Mouse (Mus musculus) hindbrain, embryonic 15.5 days (tissue): ENCODE results near the gene Mtm1. TPM values are rescaled to one million over a fixed set of nuclear protein-coding genes. Genes with fewer than 3 reads are reported as not detected.

Experiments
- ATAC-seq: fragments of 200-750 bp; cut with Nextera tagmentation; 2 replicates; pipeline ENCODE4 v1.8.0; 2017; ENCODE audit warnings: low read depth, moderate number of reproducible peaks, moderate TSS enrichment; ENCODE audit not compliant: low FRiP score
- H3K27ac ChIP-seq: fragments of 300-500 bp; sonication (generic); replicated peaks from 2 replicates; pipeline ENCODE4 v1.5.1; 2015; ENCODE audit warnings: mild to moderate bottlenecking, inconsistent platforms
- H3K27me3 ChIP-seq: fragments of 300-500 bp; sonication (generic); 2 replicates; pipeline ENCODE4 v1.6.1; 2015; ENCODE audit warnings: control low read depth, inconsistent platforms
- H3K36me3 ChIP-seq: fragments of 300-500 bp; sonication (generic); 2 replicates; pipeline ENCODE4 v1.6.1; 2015; ENCODE audit warnings: control low read depth, inconsistent platforms
- H3K4me1 ChIP-seq: fragments of 300-500 bp; sonication (generic); replicated peaks from 2 replicates; pipeline ENCODE4 v1.6.1; 2015; ENCODE audit warnings: control low read depth, inconsistent platforms
- H3K4me2 ChIP-seq: fragments of 300-500 bp; sonication (generic); 2 replicates; pipeline ENCODE4 v1.6.1; 2015; ENCODE audit warnings: moderate library complexity, mild to moderate bottlenecking, inconsistent platforms
- H3K4me3 ChIP-seq: fragments of 300-500 bp; sonication (generic); 2 replicates; pipeline ENCODE4 v1.5.1; 2015; ENCODE audit warnings: mild to moderate bottlenecking, inconsistent platforms
- H3K9ac ChIP-seq: fragments of 300-500 bp; sonication (generic); 2 replicates; pipeline ENCODE4 v1.6.1; 2015; ENCODE audit warnings: inconsistent platforms
- H3K9me3 ChIP-seq: fragments of 300-500 bp; sonication (generic); 2 replicates; pipeline ENCODE4 v1.6.1; 2016; ENCODE audit warnings: control low read depth, inconsistent platforms
- WGBS: fragments of 180-500 bp; shearing (Covaris S2); methylation state at CpG from one replicate; pipeline ENCODE4 v1.1.7; 2015; 5-methylcytosine and 5-hydroxymethylcytosine counted together
- polyA plus RNA-seq: library from polyadenylated mRNA; unstranded; fragments of >200 nt; fragmentation: Nextera tagmentation; extraction: Ambion mirVana; gene quantifications from 2 replicates; pipeline ENCODE4 v1.2.1, GENCODE M21; 2015

The Mtm1 gene
- polyA plus RNA-seq, result 4.4 and 4.8 TPM in 2 replicates

- Histone ChIP-seq H3K9me3 (no peaks in the 10 kb centered on the region), H3K9ac (no peak within 1 kb of the TSS), H3K27me3 (no peaks in the 10 kb centered on the region), H3K4me2 (no peak within 1 kb of the TSS), H3K4me3 (no peak within 1 kb of the TSS), H3K4me1 (no peaks in the 10 kb centered on the region), H3K27ac (no peak within 1 kb of the TSS), H3K36me3 (no peaks in the 10 kb centered on the region)
- no peak for ATAC-seq
- WGBS, result 40% methylated on average over 1 of the region's 1 CpGs
Measured at GRCm38 (mm10) chrX:71210467-71210866, at the start of gene Mtm1. Gene Mtm1 (plus strand): TSS chrX:71210767.

DNA sequence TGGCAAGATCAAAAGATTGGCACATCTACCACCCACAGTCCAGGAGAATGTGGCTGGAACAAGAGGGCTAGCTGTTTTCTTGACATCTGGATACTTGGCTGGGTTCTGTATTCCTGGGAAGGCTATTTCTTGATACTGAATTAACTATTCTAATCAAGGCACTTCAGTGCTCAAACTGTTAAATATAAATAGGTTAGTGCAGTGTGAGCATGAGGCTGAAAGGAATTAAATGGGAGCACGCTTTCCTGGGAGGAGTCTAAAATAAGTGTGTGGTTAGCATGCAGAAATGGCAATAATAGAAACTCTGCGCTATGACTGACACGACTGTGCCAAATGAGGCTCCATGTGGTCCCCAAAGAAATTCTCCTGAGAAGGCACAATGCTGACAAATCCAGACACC is 29.0 kb upstream of the Mtm1 start:
- Histone ChIP-seq H3K4me3 (no peak overlapping the region), H3K27ac (no peak overlapping the region)

GRCm38 (mm10) chrX:71183671-71184070 is 26.9 kb upstream of the Mtm1 start:
- no peak overlapping the region for H3K27ac ChIP-seq
- no peak overlapping the region for H3K4me3 ChIP-seq
- no peaks in the 10 kb centered on the region for H3K27me3 ChIP-seq

More for the DNA sequence above, 29.0 kb upstream of the Mtm1 start:
- H3K9me3 ChIP-seq, result no peaks in the 10 kb centered on the region
- H3K4me2 ChIP-seq, result no peak overlapping the region
- H3K36me3 ChIP-seq, result no peaks in the 10 kb centered on the region
- H3K9ac ChIP-seq, result no peak overlapping the region
- 83% methylated on average over 3 of the region's 3 CpGs for WGBS
- no peaks in the 10 kb centered on the region for H3K27me3 ChIP-seq
- H3K4me1 ChIP-seq, result no peaks in the 10 kb centered on the region
- ATAC-seq, result no peak

GRCm38 (mm10) chrX:71186396-71186795 is 24.2 kb upstream of the Mtm1 start:
- H3K4me1 ChIP-seq, result no peaks in the 10 kb centered on the region
- H3K27ac ChIP-seq, result no peak overlapping the region
- H3K36me3 ChIP-seq, result no peaks in the 10 kb centered on the region
- 73% methylated on average over 1 of the region's 1 CpGs for WGBS
- ATAC-seq, result no peak
- H3K9ac ChIP-seq, result no peak overlapping the region
- no peak overlapping the region for H3K4me2 ChIP-seq
- H3K27me3 ChIP-seq, result no peaks in the 10 kb centered on the region
- no peak overlapping the region for H3K4me3 ChIP-seq
- no peaks in the 10 kb centered on the region for H3K9me3 ChIP-seq

More at GRCm38 (mm10) chrX:71183671-71184070, 26.9 kb upstream of the Mtm1 start:
- ATAC-seq, result no peak
- Histone ChIP-seq H3K9me3 (no peaks in the 10 kb centered on the region), H3K4me2 (no peak overlapping the region), H3K36me3 (no peaks in the 10 kb centered on the region), H3K4me1 (no peaks in the 10 kb centered on the region), H3K9ac (no peak overlapping the region)
- WGBS, result 81% methylated on average over 4 of the region's 4 CpGs

- Histone ChIP-seq H3K4me1 (no peaks in the 10 kb centered on the region), H3K9me3 (no peaks in the 10 kb centered on the region), H3K9ac (no peak overlapping the region), H3K4me3 (no peak overlapping the region), H3K27me3 (no peaks in the 10 kb centered on the region), H3K36me3 (no peaks in the 10 kb centered on the region), H3K4me2 (no peak overlapping the region), H3K27ac (no peak overlapping the region)
- WGBS, result 65% methylated on average over 2 of the region's 2 CpGs
- no peak for ATAC-seq
Measured at GRCm38 (mm10) chrX:71204776-71205175, 5.8 kb upstream of the Mtm1 start.

DNA sequence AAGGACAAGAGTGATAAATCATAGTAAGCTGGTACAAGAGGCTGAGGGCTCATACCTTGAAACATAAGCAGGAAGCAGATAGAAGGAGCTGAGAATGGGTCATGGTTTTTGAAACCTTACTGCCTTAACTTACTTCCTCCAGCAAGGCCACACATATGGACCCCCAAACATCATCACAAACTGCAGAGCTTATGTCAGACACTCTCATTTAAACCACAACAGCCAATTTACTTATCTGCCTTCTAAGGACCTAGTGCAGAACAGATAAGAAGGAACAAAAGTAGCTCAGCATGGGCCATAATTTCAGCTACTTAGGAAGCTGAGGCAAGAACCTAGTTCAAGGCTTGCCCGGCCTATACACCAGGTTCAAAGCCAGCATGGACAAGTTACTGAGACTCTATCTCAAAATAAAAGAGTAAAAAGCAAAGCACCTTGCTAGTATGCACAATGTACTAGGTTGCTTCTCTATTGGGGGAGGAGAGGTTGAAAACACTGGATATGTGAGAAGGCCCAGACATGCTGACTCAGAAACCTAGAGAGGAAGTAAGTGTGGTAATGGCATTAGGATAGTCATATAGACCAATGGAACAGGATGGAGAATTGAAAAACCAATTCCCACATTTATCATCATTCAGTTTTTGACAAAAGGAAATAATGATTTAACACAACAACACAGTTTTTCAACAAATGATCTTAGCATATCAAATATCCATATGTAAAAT is 4.6 kb upstream of the Mtm1 start:
- Histone ChIP-seq H3K27me3 (no peaks in the 10 kb centered on the region), H3K27ac (no peak overlapping the region), H3K36me3 (no peaks in the 10 kb centered on the region), H3K4me2 (no peak overlapping the region), H3K4me3 (no peak overlapping the region), H3K9ac (no peak overlapping the region), H3K4me1 (no peaks in the 10 kb centered on the region), H3K9me3 (no peaks in the 10 kb centered on the region)
- WGBS, result 92% methylated on average over 1 of the region's 1 CpGs
- ATAC-seq, result no peak

DNA sequence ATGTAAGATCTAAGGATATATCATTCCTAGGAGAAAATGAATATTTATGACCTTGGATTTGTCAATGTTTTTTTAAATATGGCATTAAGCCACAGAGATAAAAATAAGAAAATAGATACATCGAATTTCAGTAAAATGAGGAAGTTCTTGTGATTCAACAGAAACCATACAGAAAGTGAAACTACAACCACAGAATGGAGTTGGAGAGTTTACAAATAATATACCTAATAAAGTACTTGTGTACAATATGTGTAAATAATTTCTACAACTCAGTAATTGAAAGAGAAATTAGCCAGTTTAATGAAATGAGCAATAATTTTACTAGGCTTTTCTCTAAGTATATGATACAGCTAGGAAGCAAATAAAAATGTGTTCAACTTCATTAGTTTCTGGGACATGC is 4.0 kb upstream of the Mtm1 start:
- H3K4me2 ChIP-seq, result no peak overlapping the region
- H3K4me1 ChIP-seq, result no peaks in the 10 kb centered on the region
- 89% methylated on average over 1 of the region's 1 CpGs for WGBS
- H3K36me3 ChIP-seq, result no peaks in the 10 kb centered on the region
- ATAC-seq, result no peak
- no peak overlapping the region for H3K4me3 ChIP-seq
- no peaks in the 10 kb centered on the region for H3K27me3 ChIP-seq
- H3K9ac ChIP-seq, result no peak overlapping the region
- H3K9me3 ChIP-seq, result no peaks in the 10 kb centered on the region
- no peak overlapping the region for H3K27ac ChIP-seq

DNA sequence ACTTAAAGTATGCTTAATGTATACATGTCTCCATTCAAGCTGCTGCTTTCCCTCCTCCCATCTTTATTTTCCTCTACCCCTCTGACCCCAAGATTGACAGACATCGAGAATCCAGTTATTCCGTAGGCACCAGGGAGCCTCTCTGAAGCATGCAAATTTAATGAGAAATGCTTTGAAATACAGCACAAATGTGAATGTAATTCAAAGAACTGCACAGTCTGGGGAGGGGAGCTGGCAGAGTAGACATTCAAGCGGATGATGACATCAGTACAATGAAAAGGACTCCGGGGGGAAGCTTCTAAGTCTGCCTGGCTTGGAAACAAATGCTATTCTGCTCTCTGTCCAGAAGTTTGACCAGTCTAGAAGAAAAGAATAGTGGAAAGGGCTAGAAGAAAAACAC is 2.3 kb downstream of the Mtm1 start:
- WGBS, result 47% methylated on average over 4 of the region's 4 CpGs
- Histone ChIP-seq H3K27me3 (no peaks in the 10 kb centered on the region), H3K9ac (no peak overlapping the region), H3K9me3 (no peaks in the 10 kb centered on the region), H3K27ac (no peak overlapping the region), H3K4me3 (no peak overlapping the region), H3K4me2 (no peak overlapping the region), H3K4me1 (no peaks in the 10 kb centered on the region), H3K36me3 (no peaks in the 10 kb centered on the region)
- no peak for ATAC-seq

DNA sequence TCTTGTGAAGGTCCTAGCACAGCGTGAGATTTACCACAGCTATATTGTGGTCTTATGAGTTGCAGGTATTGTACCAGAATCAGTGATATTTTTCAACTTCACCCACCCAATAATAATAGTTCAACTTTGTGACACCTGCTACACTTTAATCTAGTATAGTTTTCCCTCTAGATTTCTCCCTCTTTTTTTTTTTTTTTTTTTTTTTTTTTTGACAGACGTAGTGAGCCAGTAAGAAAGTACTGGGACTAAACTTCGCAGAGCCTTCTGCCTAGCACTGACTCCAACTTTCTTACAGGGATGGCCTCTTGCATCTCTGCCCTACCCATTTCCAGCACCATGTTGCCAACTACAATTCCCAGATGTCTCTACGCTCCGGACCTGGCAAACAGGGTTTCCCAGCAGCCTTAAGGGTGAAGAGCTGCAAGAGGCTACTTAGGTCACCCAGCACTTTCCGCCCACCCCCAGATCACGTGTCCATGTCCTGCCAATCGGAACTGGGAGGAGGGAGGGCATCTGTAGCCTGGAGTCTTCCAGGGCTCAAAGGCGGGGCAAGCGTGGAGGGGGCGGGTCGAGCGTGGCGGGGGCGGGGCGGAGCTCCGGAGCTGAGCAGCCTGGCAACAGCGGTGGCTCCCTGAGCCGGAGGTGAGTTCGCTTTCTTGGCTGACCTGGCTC is 4.0 kb downstream of the Mtm1 start:
- ATAC-seq, result peak; percentile 98
- H3K9me3 ChIP-seq, result no peaks in the 10 kb centered on the region
- H3K4me3 ChIP-seq, result peak overlapping the region; percentile 53
- 25% methylated on average over 20 of the region's 20 CpGs for WGBS
- H3K4me2 ChIP-seq, result peak overlapping the region; percentile 72
- no peaks in the 10 kb centered on the region for H3K36me3 ChIP-seq
- peak overlapping the region; percentile 43 for H3K9ac ChIP-seq
- H3K4me1 ChIP-seq, result no peaks in the 10 kb centered on the region
- no peak overlapping the region; the same call in 1 of the 2 replicates for H3K27ac ChIP-seq
- no peaks in the 10 kb centered on the region for H3K27me3 ChIP-seq

DNA sequence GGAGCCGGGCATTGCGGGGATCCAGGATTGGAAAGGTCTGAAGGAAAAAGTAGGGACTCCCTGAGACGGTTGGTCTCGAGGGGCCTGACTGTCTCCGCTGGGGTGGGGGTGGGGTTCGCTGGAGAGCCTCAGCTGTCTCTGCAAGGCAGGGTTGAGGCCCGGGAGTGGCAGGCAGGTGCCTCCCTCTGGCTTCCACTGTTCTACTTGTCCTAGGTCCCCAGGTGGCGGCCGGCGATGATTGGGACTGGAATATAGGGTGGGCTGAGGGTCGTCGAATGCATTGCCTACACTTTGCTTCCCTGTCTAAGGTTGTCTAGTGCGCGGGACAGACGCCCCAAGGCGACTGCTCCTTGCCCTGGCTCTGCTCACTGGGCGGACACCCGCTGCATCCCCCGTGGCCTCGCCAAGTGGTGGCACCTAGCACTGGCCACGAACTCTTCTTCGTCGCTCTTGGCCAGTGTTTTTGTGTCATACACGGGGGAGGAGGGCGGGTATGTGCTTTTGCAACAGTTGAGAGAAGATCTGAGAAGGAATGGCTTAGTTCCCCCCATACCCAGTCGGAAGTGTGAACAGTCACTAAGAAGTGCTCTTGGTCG is 4.6 kb downstream of the Mtm1 start:
- H3K9me3 ChIP-seq, result no peaks in the 10 kb centered on the region
- peak overlapping the region; percentile 72 for H3K4me2 ChIP-seq
- 23% methylated on average over 27 of the region's 27 CpGs for WGBS
- H3K36me3 ChIP-seq, result no peaks in the 10 kb centered on the region
- peak; percentile 87 for ATAC-seq
- H3K27me3 ChIP-seq, result no peaks in the 10 kb centered on the region
- peak overlapping the region; percentile 53 for H3K4me3 ChIP-seq
- peak overlapping the region; percentile 43 for H3K9ac ChIP-seq
- H3K4me1 ChIP-seq, result no peaks in the 10 kb centered on the region
- no peak overlapping the region; the same call in 1 of the 2 replicates for H3K27ac ChIP-seq

- 82% methylated on average over 2 of the region's 2 CpGs for WGBS
- Histone ChIP-seq H3K9me3 (no peaks in the 10 kb centered on the region), H3K4me2 (no peak overlapping the region), H3K9ac (no peak overlapping the region), H3K27me3 (no peaks in the 10 kb centered on the region), H3K27ac (no peak overlapping the region), H3K4me3 (no peak overlapping the region), H3K36me3 (no peaks in the 10 kb centered on the region), H3K4me1 (no peaks in the 10 kb centered on the region)
- ATAC-seq, result no peak
Measured at GRCm38 (mm10) chrX:71216879-71217278, 6.3 kb downstream of the Mtm1 start.

GRCm38 (mm10) chrX:71218853-71219252 is 8.3 kb downstream of the Mtm1 start:
- Histone ChIP-seq H3K27me3 (no peaks in the 10 kb centered on the region), H3K36me3 (no peaks in the 10 kb centered on the region), H3K9me3 (no peaks in the 10 kb centered on the region), H3K27ac (no peak overlapping the region), H3K4me3 (no peak overlapping the region), H3K9ac (no peak overlapping the region), H3K4me1 (no peaks in the 10 kb centered on the region), H3K4me2 (no peak overlapping the region)
- 87% methylated on average over 3 of the region's 3 CpGs for WGBS
- no peak for ATAC-seq
